Mouse (Mus musculus): ENCODE results near the gene Vangl1. TPM values are rescaled to one million over a fixed set of nuclear protein-coding genes. Genes with fewer than 3 reads are reported as not detected.
"Not testable (repeated sequence)": the region's sequence is repeated elsewhere in the genome, so short reads cannot be mapped to it uniquely, and the experiment has no call there.

Vangl1 gene
- polyA plus RNA-seq, 1 experiment from 2014 or later: 22.8 TPM

- no peak for ATAC-seq
- H3K4me3 ChIP-seq (ENCODE audit: low read depth, low read length): no peak overlapping the region
- no peak overlapping the region for H3K27ac ChIP-seq (ENCODE audit: low read depth)
- DNase-seq: no peak
- 55% methylated on average over 6 of the region's 6 CpGs for WGBS (ENCODE audit: insufficient replicate concordance)
- no peak for TF ChIP-seq CTCF (IDR thresholded peaks at IDR 0.05; ENCODE audit: low read depth)
- no peak for TF ChIP-seq EP300 (IDR thresholded peaks at IDR 0.05; ENCODE audit: low read depth)
- H3K9ac ChIP-seq (replicated peaks): no peak overlapping the region
- no peaks in the 10 kb centered on the region for H3K9me3 ChIP-seq (ENCODE audit: low read length)
- H3K4me2 ChIP-seq (ENCODE audit: low read depth, low read length): no peak overlapping the region
- H3K27me3 ChIP-seq (ENCODE audit: insufficient read depth, low read length): no peaks in the 10 kb centered on the region
- no peaks in the 10 kb centered on the region for H3K4me1 ChIP-seq (ENCODE audit: insufficient read depth)
- no peaks in the 10 kb centered on the region for H3K36me3 ChIP-seq (replicated peaks; ENCODE audit: insufficient read depth, low read length)
Observed at GRCm38 (mm10) chr3:102212896-102213295, 8.4 kb upstream of the Vangl1 start.

DNA sequence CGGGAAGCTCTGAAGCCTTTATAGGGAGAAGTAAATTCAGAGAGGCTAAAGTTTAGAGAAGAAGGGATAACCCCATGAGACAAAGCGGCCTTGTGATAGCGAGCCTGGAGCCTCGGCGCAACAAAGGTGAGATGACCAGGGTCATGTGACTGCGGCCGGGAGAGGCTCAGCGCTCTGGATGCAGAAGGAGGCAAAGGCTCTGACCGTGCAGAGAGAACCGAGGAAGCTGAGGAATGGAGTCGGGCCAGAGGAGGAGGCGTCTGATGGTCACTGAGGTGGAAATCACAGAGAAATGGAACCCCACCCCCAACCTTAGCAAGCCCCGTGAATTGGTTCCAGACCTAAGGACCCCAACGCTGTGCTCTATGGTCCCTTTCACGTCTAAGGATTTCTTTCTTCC, 7.8 kb upstream of the Vangl1 start:
- no peak for TF ChIP-seq EP300 (IDR thresholded peaks at IDR 0.05; ENCODE audit: low read depth)
- TF ChIP-seq CTCF (IDR thresholded peaks at IDR 0.05; ENCODE audit: low read depth): no peak
- 80% methylated on average over 15 of the region's 15 CpGs for WGBS (ENCODE audit: insufficient replicate concordance)
- ATAC-seq: no peak
- no peaks in the 10 kb centered on the region for H3K36me3 ChIP-seq (replicated peaks; ENCODE audit: insufficient read depth, low read length)
- no peak overlapping the region for H3K27ac ChIP-seq (ENCODE audit: low read depth)
- H3K9me3 ChIP-seq (ENCODE audit: low read length): no peaks in the 10 kb centered on the region
- no peak overlapping the region for H3K9ac ChIP-seq (replicated peaks)
- H3K4me1 ChIP-seq (ENCODE audit: insufficient read depth): no peaks in the 10 kb centered on the region
- no peak for DNase-seq
- H3K27me3 ChIP-seq (ENCODE audit: insufficient read depth, low read length): no peaks in the 10 kb centered on the region
- H3K4me3 ChIP-seq (ENCODE audit: low read depth, low read length): no peak overlapping the region
- H3K4me2 ChIP-seq (ENCODE audit: low read depth, low read length): no peak overlapping the region

GRCm38 (mm10) chr3:102211340-102211739, 6.8 kb upstream of the Vangl1 start:
- ATAC-seq (no peak), DNase-seq (no peak)
- Histone ChIP-seq H3K27ac (ENCODE audit: low read depth) (no peak overlapping the region), H3K9me3 (ENCODE audit: low read length) (no peaks in the 10 kb centered on the region), H3K27me3 (ENCODE audit: insufficient read depth, low read length) (peaks cover 9% of the 10 kb centered on the region), H3K4me2 (ENCODE audit: low read depth, low read length) (no peak overlapping the region), H3K9ac (replicated peaks) (no peak overlapping the region), H3K4me3 (ENCODE audit: low read depth, low read length) (no peak overlapping the region), H3K4me1 (ENCODE audit: insufficient read depth) (no peaks in the 10 kb centered on the region), H3K36me3 (replicated peaks; ENCODE audit: insufficient read depth, low read length) (no peaks in the 10 kb centered on the region)
- TF ChIP-seq EP300 (IDR thresholded peaks at IDR 0.05; ENCODE audit: low read depth) (no peak), CTCF (IDR thresholded peaks at IDR 0.05; ENCODE audit: low read depth) (no peak)
- 50% methylated on average over 2 of the region's 2 CpGs for WGBS (ENCODE audit: insufficient replicate concordance)

- TF ChIP-seq CTCF (IDR thresholded peaks at IDR 0.05; ENCODE audit: low read depth): peak; percentile 83
- no peak for TF ChIP-seq EP300 (IDR thresholded peaks at IDR 0.05; ENCODE audit: low read depth)
- H3K4me1 ChIP-seq (ENCODE audit: insufficient read depth): no peaks in the 10 kb centered on the region
- ATAC-seq (no peak), DNase-seq (peak; percentile 59)
- H3K9me3 ChIP-seq (ENCODE audit: low read length): no peaks in the 10 kb centered on the region
- 67% methylated on average over 3 of the region's 3 CpGs for WGBS (ENCODE audit: insufficient replicate concordance)
- no peak overlapping the region for H3K9ac ChIP-seq (replicated peaks)
- H3K4me3 ChIP-seq (ENCODE audit: low read depth, low read length): no peak overlapping the region
- H3K27ac ChIP-seq (ENCODE audit: low read depth): no peak overlapping the region
- no peaks in the 10 kb centered on the region for H3K36me3 ChIP-seq (replicated peaks; ENCODE audit: insufficient read depth, low read length)
- H3K27me3 ChIP-seq (ENCODE audit: insufficient read depth, low read length): peaks cover 14% of the 10 kb centered on the region
- H3K4me2 ChIP-seq (ENCODE audit: low read depth, low read length): no peak overlapping the region
Observed at GRCm38 (mm10) chr3:102210775-102211174, 6.3 kb upstream of the Vangl1 start.

- DNase-seq (no peak), ATAC-seq (no peak)
- 59% methylated on average over 6 of the region's 6 CpGs for WGBS (ENCODE audit: insufficient replicate concordance)
- Histone ChIP-seq H3K4me3 (ENCODE audit: low read depth, low read length) (no peak overlapping the region), H3K27me3 (ENCODE audit: insufficient read depth, low read length) (peaks cover 29% of the 10 kb centered on the region), H3K36me3 (replicated peaks; ENCODE audit: insufficient read depth, low read length) (no peaks in the 10 kb centered on the region), H3K9me3 (ENCODE audit: low read length) (no peaks in the 10 kb centered on the region), H3K4me2 (ENCODE audit: low read depth, low read length) (no peak overlapping the region), H3K27ac (ENCODE audit: low read depth) (no peak overlapping the region), H3K4me1 (ENCODE audit: insufficient read depth) (0 out of 2 replicates have a peak, but pooled peaks cover 5% of the 10 kb centered on the region), H3K9ac (replicated peaks) (no peak overlapping the region)
- TF ChIP-seq CTCF (IDR thresholded peaks at IDR 0.05; ENCODE audit: low read depth): no peak
- no peak for TF ChIP-seq EP300 (IDR thresholded peaks at IDR 0.05; ENCODE audit: low read depth)
Observed at GRCm38 (mm10) chr3:102208861-102209260, 4.4 kb upstream of the Vangl1 start.

DNA sequence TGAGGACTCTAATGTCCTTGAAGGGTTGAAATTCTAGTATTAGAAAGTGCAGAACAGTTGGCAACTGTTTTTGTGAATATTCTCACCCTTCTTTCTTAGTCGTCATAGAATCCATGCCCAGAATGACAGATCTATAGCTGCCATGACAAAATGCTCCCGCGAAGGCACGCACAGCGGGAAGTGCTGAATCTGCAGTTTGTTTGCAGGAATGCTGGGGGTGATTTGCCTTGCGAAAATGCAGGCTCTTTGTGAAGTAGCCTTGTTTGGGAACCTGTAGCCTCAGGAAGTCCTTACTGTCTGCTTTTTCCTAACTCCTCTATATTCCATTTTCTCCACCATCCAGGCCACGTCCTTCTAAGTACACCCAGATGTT, 951 bp upstream of the Vangl1 start:
- H3K4me3 ChIP-seq (ENCODE audit: low read depth, low read length): no peak overlapping the region
- peak overlapping the region; percentile 76; the same call in 1 of the 2 replicates for H3K4me2 ChIP-seq (ENCODE audit: low read depth, low read length)
- 13% methylated on average over 7 of the region's 7 CpGs for WGBS (ENCODE audit: insufficient replicate concordance)

DNA sequence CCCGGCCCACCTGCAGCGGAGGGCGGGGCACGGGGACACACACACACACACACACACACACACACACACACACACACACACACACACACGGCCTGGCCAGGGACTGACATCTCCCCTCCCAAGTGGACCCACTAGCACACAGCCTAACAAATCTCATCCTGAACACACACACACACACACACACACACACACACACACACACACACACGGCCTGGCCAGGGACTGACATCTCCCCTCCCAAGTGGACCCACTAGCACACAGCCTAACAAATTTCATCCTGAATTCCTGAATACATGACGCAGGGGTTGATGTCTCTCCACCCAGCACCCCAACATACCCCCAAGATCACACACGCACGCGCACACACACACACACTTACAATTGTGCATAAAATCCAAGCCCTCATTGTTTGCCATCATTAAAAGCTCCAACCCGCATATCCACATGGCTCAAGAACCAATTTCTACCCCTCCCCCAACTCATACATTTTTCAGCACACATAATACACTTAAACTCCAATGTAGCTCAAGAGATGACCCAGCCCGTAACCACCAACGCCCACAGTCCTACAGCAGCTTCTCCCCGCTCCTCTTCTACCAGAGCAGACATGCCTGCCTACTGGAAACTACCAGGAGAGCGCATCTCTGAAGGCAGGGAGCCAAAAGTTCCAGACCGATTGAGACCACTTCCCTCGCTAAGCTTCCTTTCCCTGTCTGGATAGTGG, 403 bp upstream of the Vangl1 start:
- Histone ChIP-seq H3K27me3 (ENCODE audit: insufficient read depth, low read length) (peaks cover 45% of the 10 kb centered on the region), H3K4me3 (ENCODE audit: low read depth, low read length) (peak overlapping the region; percentile 59)

More for the DNA sequence above, 951 bp upstream of the Vangl1 start:
- H3K9ac ChIP-seq (replicated peaks): no peak overlapping the region
- DNase-seq (no peak), ATAC-seq (no peak)
- no peak for TF ChIP-seq EP300 (IDR thresholded peaks at IDR 0.05; ENCODE audit: low read depth)
- TF ChIP-seq CTCF (IDR thresholded peaks at IDR 0.05; ENCODE audit: low read depth): no peak
- no peak overlapping the region for H3K27ac ChIP-seq (ENCODE audit: low read depth)
- no peaks in the 10 kb centered on the region for H3K36me3 ChIP-seq (replicated peaks; ENCODE audit: insufficient read depth, low read length)
- H3K4me1 ChIP-seq (ENCODE audit: insufficient read depth): peaks cover 11% of the 10 kb centered on the region; the same call in 1 of the 2 replicates
- no peaks in the 10 kb centered on the region for H3K9me3 ChIP-seq (ENCODE audit: low read length)
- peaks cover 45% of the 10 kb centered on the region for H3K27me3 ChIP-seq (ENCODE audit: insufficient read depth, low read length)

More for the DNA sequence above, 403 bp upstream of the Vangl1 start:
- DNase-seq; H3K36me3 ChIP-seq (replicated peaks; ENCODE audit: insufficient read depth, low read length); H3K27ac ChIP-seq (ENCODE audit: low read depth); H3K9me3 ChIP-seq (ENCODE audit: low read length); ATAC-seq; H3K9ac ChIP-seq (replicated peaks): not testable (repeated sequence)
- 9% methylated on average over 12 of the region's 17 CpGs for WGBS (ENCODE audit: insufficient replicate concordance)
- Histone ChIP-seq H3K4me2 (ENCODE audit: low read depth, low read length) (peak overlapping the region; percentile 76), H3K4me1 (ENCODE audit: insufficient read depth) (peaks cover 11% of the 10 kb centered on the region; the same call in 1 of the 2 replicates)

Data from liver, postnatal 0 days (tissue).